Comparison of ENCODE assay signal across 27 mouse cellular contexts in the genomic region with DNA sequence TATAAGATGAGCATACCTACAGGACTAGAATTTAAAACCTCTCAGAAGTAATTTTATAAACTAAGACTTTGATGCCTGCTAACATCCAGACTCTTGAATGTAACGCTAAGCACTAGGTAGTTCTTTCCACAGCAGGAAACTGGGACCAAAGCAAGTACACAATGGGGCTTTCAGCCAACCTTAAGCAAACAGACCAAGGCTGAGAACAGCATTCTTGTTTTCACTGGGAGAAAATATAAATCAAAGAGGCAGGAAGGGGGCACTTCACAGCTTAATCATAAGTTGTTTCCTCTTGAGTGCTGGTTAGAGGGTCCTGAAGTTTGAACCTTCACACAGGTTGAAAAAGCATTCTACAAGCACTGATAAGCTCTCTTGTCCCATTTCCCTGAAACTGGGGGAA. TPM values are rescaled to one million over a fixed set of nuclear protein-coding genes. Genes with fewer than 3 reads are reported as not detected.
DNase-seq lines count a peak whose midpoint lies in the region; ATAC-seq and TF ChIP-seq lines count a peak whose summit lies in the region.
"Had no signal": no experiment of that assay in that cellular context is flagged by ENCODE, and none has a peak within 500 bp of the region (broad histone marks: within the 10 kb centered on the region; RNA-seq: fewer than 3 reads in every experiment).

No protein-coding gene starts in this region.

- peak overlapping the region; percentile 20; the same call in 1 of the 2 replicates for H3K4me3 ChIP-seq in layer of hippocampus, adult 2 months
- H3K4me3 ChIP-seq in lung, embryonic 14.5 days (ENCODE audit: low read depth, low read length), result no peak overlapping the region
- no peak overlapping the region for H3K4me3 ChIP-seq in lung, embryonic 16.5 days (ENCODE audit: low read length)
- H3K4me3 ChIP-seq: embryonic facial prominence, embryonic 13.5 days; embryonic facial prominence, embryonic 15.5 days; erythroblast, embryonic 14.5 days; forebrain, embryonic 10.5 days; forebrain, embryonic 12.5 days had no signal

- 38% methylated on average over 1 of the region's 1 CpGs for whole genome bisulfite sequencing in lung, embryonic 14.5 days
- WGBS in lung, embryonic 16.5 days, result 35% methylated on average over 1 of the region's 1 CpGs

- H3K9me3 ChIP-seq in lung, embryonic 14.5 days (ENCODE audit: low read depth, low read length), result no peaks in the 10 kb centered on the region
- H3K9me3 ChIP-seq in lung, embryonic 16.5 days (ENCODE audit: control insufficient read depth, low read length), result no peaks in the 10 kb centered on the region
- H3K9me3 ChIP-seq: embryonic facial prominence, embryonic 13.5 days; embryonic facial prominence, embryonic 15.5 days; forebrain, embryonic 10.5 days; forebrain, embryonic 12.5 days had no signal

- H3K4me1 ChIP-seq in lung, embryonic 14.5 days (ENCODE audit: insufficient read depth), result 0 out of 2 replicates have a peak, but pooled peaks cover 4% of the 10 kb centered on the region
- no peaks in the 10 kb centered on the region; the same call in 1 of the 2 replicates for H3K4me1 ChIP-seq in lung, embryonic 16.5 days (replicated peaks; ENCODE audit: control insufficient read depth, insufficient read depth, low read length)
- H3K4me1 ChIP-seq: embryonic facial prominence, embryonic 15.5 days had no signal

- H3K27ac ChIP-seq in layer of hippocampus, adult 2 months, result peak overlapping the region; percentile 51
- no peak overlapping the region for H3K27ac ChIP-seq in lung, embryonic 14.5 days (ENCODE audit: low read depth)
- no peak overlapping the region for H3K27ac ChIP-seq in lung, embryonic 16.5 days (ENCODE audit: low read length)
- H3K27ac ChIP-seq: embryonic facial prominence, embryonic 13.5 days; embryonic facial prominence, embryonic 15.5 days had no signal

- H3K9ac ChIP-seq in lung, embryonic 14.5 days, result no peak overlapping the region
- no peak overlapping the region for H3K9ac ChIP-seq in lung, embryonic 16.5 days (ENCODE audit: low read length)
- H3K9ac ChIP-seq: embryonic facial prominence, embryonic 13.5 days; embryonic facial prominence, embryonic 15.5 days; forebrain, embryonic 12.5 days had no signal

- TF ChIP-seq CTCF in layer of hippocampus, adult 2 months (conservative IDR thresholded peaks at IDR 0.05), result no peak
- no peak for TF ChIP-seq CTCF in lung, embryonic 14.5 days (IDR thresholded peaks at IDR 0.05; ENCODE audit: low read depth)

- H3K4me2 ChIP-seq in lung, embryonic 14.5 days, result no peak overlapping the region
- no peak overlapping the region for H3K4me2 ChIP-seq in lung, embryonic 16.5 days (ENCODE audit: low read depth, low read length)
- H3K4me2 ChIP-seq: embryonic facial prominence, embryonic 15.5 days had no signal

- no peak for DNase-seq in layer of hippocampus, adult 2 months (ENCODE audit: low spot score in 2 of 2)
- no peak for DNase-seq in layer of hippocampus, postnatal 25 days (ENCODE audit: extremely low spot score in 1 of 2, low spot score in 1 of 2)
- peak; percentile 53 for DNase-seq in lung, embryonic 14.5 days
- no peak for DNase-seq in lung, postnatal 25 days (ENCODE audit: low spot score)
- DNase-seq in lung, postnatal 14 days, result no peak
- peak; percentile 9 for DNase-seq in lung, postnatal 36 days
- DNase-seq in lung, postnatal 4 days, result no peak
- DNase-seq: adrenal gland, adult 2 months; adrenal gland, postnatal 10 days; adrenal gland, postnatal 25 days; cerebellum, adult 11 months; cerebellum, adult 18-20 months; cerebellum, adult 8-10 months; cerebellum, adult 9-11 months; cerebellum, postnatal 14 days; cerebellum, postnatal 36 days; embryo, embryonic 11 days had no signal

- H3K27me3 ChIP-seq in lung, embryonic 14.5 days (ENCODE audit: insufficient read depth, low read length), result no peaks in the 10 kb centered on the region
- H3K27me3 ChIP-seq in lung, embryonic 16.5 days (ENCODE audit: control insufficient read depth, insufficient read depth, low read depth, low read length), result no peaks in the 10 kb centered on the region
- H3K27me3 ChIP-seq: embryonic facial prominence, embryonic 13.5 days; embryonic facial prominence, embryonic 15.5 days; forebrain, embryonic 12.5 days had no signal

- no peaks in the 10 kb centered on the region for H3K36me3 ChIP-seq in lung, embryonic 14.5 days (ENCODE audit: insufficient read depth)
- no peaks in the 10 kb centered on the region for H3K36me3 ChIP-seq in lung, embryonic 16.5 days (ENCODE audit: control insufficient read depth, insufficient read depth, low read length)
- H3K36me3 ChIP-seq: embryonic facial prominence, embryonic 13.5 days; embryonic facial prominence, embryonic 15.5 days; forebrain, embryonic 10.5 days; forebrain, embryonic 12.5 days had no signal

- peak; percentile 68 for ATAC-seq in lung, embryonic 14.5 days (ENCODE audit: insufficient read depth)
- peak; percentile 71 for ATAC-seq in lung, embryonic 16.5 days (ENCODE audit: low read depth)

RNA-seq across cellular contexts. Expression of gene Mettl11b, which starts 1.1 kb away (rescaled TPM):
- total RNA-seq in layer of hippocampus, adult 2 months (2021), result 1 to 10 TPM; 3.8 to 4.4 TPM
- total RNA-seq in layer of hippocampus, postnatal 25 days (2021), result 1 to 10 TPM; 4.3 to 4.7 TPM
- polyA plus RNA-seq in lung, embryonic 14.5 days (2014; fragmentation: Nextera tagmentation; extraction: Ambion mirVana), result 0.33 and 0.42 TPM in 2 replicates
- polyA plus RNA-seq in lung, embryonic 16.5 days (2015; fragmentation: Nextera tagmentation; extraction: Ambion mirVana), result 0.59 and 0.92 TPM in 2 replicates
- total RNA-seq: adrenal gland, adult 2 months; adrenal gland, postnatal 25 days; common myeloid progenitor, adult 5-6 weeks; ES-E14; MEL had no signal
- polyA plus RNA-seq: adrenal gland, adult 2 months; C2C12; erythroblast, embryonic 14.5 days had no signal

RNA-seq across cellular contexts. Expression of gene Kifap3, which starts 55.5 kb away (rescaled TPM):
- 100 to 1,000 TPM; 168 to 180 TPM for total RNA-seq in layer of hippocampus, adult 2 months (2021)
- 100 to 1,000 TPM; 183 to 193 TPM for total RNA-seq in layer of hippocampus, postnatal 25 days (2021)
- polyA plus RNA-seq in lung, embryonic 14.5 days (2014; fragmentation: Nextera tagmentation; extraction: Ambion mirVana), result 34.7 and 35.5 TPM in 2 replicates
- polyA plus RNA-seq in lung, embryonic 16.5 days (2015; fragmentation: Nextera tagmentation; extraction: Ambion mirVana), result 28.5 and 29.3 TPM in 2 replicates

Comparison
In these comparisons a context has a peak if more than half of its experiments do, and no peak if none do; other contexts are left out.
1. DNase-seq: peak in lung, embryonic 14.5 days (single experiment) and lung, postnatal 36 days (single experiment); none in layer of hippocampus, adult 2 months (0 of 2), layer of hippocampus, postnatal 25 days (0 of 2), lung, postnatal 25 days (single experiment), lung, postnatal 14 days (single experiment) and lung, postnatal 4 days (0 of 2).